Mouse (Mus musculus) skeletal muscle tissue, adult 2 months (tissue): ENCODE measurements around the gene Ptgdr2.

Source experiments
- DNase-seq: peaks from one replicate; pipeline ENCODE4 v3.0.0-alpha.2; 2012; ENCODE audit warnings: low read depth, low spot score

Ptgdr2 gene

DNA sequence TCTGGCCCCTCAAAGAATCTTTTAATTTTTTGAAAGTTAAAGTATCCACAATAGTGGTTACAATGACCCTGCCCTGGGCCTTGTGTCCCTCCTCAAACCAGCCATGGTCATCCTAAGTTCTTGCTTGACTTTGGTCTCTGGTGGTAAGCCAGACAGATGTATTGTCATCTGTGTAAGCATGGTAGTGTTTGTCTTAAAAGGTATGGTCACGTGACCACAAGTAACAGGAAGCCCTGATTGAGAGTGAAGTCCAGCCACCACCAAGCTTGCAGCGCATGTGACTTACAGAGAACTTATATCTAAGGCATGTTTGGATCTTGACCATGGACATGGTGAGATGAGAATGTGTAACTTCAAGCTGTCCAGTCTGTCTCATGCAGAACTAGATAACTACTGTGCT, 38.2 kb downstream of the Ptgdr2 start:
- no peak for DNase-seq

- no peak for DNase-seq
Observed at GRCm38 (mm10) chr19:10976318-10976717, 39.4 kb downstream of the Ptgdr2 start.

DNA sequence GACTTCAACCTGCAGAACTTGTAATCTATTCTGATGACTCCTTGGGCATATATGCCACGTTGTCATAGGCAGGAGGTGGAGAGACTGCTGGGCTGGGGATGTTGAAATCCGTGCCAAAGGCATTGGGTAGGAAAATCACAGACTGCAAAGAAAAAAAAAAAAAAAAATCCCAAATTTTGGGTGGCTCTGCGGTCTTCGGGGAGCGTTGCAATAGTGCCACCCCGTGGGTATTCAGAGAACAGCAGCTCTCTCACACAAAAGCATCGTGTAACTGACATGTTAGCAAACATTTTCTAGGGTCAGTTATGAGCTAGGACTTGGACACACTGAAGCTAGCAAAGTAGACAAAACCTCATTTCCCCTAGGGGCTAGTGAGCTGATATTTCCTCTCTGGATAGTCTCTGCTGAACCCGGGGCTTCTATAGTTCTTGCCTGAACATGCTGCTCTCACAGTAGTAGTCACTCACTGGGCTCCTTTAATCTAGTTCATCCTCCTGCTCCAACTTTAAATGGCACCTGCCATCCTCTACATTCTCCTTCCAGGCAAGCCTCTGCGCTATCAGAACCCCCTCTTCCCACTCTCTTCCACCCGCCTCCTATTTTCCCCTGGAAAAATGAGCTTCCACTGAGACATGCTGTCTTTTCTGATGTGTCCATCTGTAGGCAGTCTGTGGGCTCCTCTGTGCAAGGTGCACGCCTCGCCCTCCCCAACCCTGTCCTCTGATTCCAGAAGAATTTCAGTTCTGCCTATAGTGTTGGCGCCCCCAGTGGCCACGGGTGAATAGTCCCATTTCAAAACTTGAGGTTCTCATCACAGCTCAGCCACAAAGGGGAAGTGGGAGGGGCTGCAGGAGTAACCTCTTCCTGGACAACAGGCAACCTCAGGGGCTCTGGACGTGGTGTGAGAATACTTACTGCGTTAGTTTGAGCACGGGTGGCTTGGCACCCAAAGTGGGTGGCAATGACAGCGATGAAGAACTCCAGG, 42.5 kb downstream of the Ptgdr2 start:
- DNase-seq, result peak; percentile 44

DNA sequence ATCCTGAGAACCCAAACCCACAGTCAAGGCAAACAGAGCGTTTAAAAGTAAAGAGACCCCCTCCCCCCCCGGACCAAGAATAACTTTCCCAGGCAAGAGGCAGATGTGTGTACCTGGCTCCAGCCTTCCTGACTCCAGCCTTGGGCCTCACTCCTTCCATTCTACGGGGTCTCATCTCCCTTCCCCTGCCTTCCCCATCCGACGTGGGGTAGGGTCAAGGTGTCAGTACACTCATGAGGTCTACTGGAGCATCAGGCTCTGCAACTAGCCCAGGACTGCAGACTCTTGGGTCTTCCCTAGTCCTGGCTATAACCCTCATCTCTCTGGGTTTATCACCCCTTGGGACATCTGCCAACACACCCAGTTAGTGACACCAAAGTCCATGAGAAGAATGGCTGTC, 43.2 kb downstream of the Ptgdr2 start:
- DNase-seq, result no peak

- no peak for DNase-seq
Observed at GRCm38 (mm10) chr19:10983146-10983545, 46.2 kb downstream of the Ptgdr2 start.

- no peak for DNase-seq
Observed at GRCm38 (mm10) chr19:10984551-10984950, 47.6 kb downstream of the Ptgdr2 start.

DNA sequence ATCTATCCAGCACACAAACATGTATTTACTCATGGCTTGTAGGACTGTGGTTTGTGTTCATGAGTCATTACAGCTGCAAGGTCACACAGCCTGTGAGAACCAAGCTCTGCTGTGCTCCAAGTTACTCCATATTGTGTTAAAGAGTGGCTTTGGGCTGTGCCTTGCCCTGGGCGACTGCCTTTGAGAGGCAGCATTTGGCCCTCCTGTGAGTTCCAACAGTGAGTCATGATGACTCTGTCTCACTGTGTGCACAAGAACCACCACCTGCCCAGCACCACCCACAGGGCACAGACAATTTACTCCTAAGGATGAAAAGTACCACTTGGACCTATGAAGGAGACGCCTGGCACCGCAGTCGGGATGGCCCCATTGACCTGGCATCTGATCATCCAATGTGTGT, 48.9 kb downstream of the Ptgdr2 start:
- DNase-seq, result no peak

- no peak for DNase-seq
Observed at GRCm38 (mm10) chr19:10988563-10988962, 51.6 kb downstream of the Ptgdr2 start.

DNA sequence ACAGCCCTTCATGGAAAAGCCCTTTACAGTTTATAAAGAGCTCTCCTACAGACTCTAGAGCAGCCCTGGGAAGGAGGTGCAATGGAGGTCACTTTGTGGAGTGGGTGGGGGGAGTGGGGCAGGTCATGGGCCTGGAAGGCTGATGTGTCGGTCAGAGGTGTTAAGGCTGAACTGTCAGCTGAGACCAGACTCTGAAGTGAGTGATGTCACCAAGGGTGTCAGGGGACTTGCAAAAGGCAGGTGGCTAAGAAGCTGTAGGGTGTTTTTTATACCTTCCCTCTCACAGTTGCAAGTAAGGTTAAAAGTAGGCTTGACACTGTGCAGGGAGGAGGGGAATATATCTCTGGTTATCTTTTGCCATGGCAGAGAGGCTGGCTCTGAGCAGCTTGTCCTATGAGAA, 53.8 kb downstream of the Ptgdr2 start:
- DNase-seq, result no peak

- DNase-seq, result no peak
Observed at GRCm38 (mm10) chr19:10991911-10992310, 55.0 kb downstream of the Ptgdr2 start.
